ENCODE assay signal across 16 mouse cellular contexts in the genomic region with DNA sequence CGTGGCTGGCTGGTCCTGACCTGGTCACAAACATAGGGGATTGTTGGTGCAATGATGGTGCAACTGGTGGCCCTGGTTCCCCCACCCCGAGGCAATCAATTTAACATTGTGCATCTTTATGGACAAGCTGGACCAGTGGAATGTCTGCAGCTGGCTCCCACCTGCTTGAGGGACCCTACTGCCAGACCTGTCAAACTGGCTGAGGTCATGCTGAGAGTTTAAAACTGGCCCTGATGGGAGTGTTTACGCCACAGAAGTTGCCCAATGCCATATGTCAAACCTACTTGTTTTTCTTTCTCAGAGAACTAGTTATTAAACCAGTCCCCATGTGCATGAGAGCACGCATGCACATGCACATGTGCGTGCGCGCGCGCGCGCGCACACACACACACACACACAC. TPM values are rescaled to one million over a fixed set of nuclear protein-coding genes. Genes with fewer than 3 reads are reported as not detected.
DNase-seq lines count a peak whose midpoint lies in the region; ATAC-seq and TF ChIP-seq lines count a peak whose summit lies in the region.
"Had no signal": no experiment of that assay in that cellular context is flagged by ENCODE, and none has a peak within 500 bp of the region (broad histone marks: within the 10 kb centered on the region; RNA-seq: fewer than 3 reads in every experiment).

No protein-coding gene starts in this region.

- H3K4me3 ChIP-seq in lung, adult 2 months (replicated peaks; ENCODE audit: extremely low read depth, low read depth, low read length), result no peak overlapping the region
- H3K4me3 ChIP-seq: forebrain, embryonic 15.5 days; gastrocnemius, adult 2 months had no signal

- peaks cover 2% of the 10 kb centered on the region; the same call in 1 of the 2 replicates for H3K4me1 ChIP-seq in lung, adult 2 months (ENCODE audit: control insufficient read depth, insufficient read depth, low read length)
- H3K4me1 ChIP-seq: forebrain, embryonic 15.5 days had no signal

- WGBS in lung, adult 2 months, result 87% methylated on average over 12 of the region's 12 CpGs

- peak; percentile 27 for DNase-seq in adrenal gland, postnatal 10 days
- DNase-seq in adrenal gland, adult 18-20 months (ENCODE audit: low spot score in 2 of 2), result no peak
- peak; percentile 43 for DNase-seq in lung, postnatal 10 days
- DNase-seq in lung, adult 2 months, result no peak
- peak; percentile 31 for DNase-seq in heart, postnatal 4 days
- DNase-seq in left cerebral cortex, adult 18-20 months (ENCODE audit: low spot score in 2 of 2), result no peak
- no peak for DNase-seq in kidney, postnatal 14 days
- DNase-seq: cerebellum, adult 18-20 months; gastrocnemius, adult 2 months; kidney, adult 2 months; kidney, postnatal 36 days; left cerebral cortex, postnatal 4 days; liver, postnatal 0 days; right cerebral cortex, adult 18-20 months had no signal

- TF ChIP-seq CTCF in lung, adult 2 months (IDR thresholded peaks at IDR 0.05; ENCODE audit: insufficient read depth, low read length), result no peak

- ATAC-seq in monocyte, adult 5-6 weeks (replicated peaks; ENCODE audit: insufficient number of reproducible peaks, low FRiP score, low TSS enrichment, poor library complexity, severe bottlenecking), result no peak
- ATAC-seq: forebrain, embryonic 15.5 days; liver, postnatal 0 days had no signal

- no peak for TF ChIP-seq POLR2A in lung, adult 2 months (IDR thresholded peaks at IDR 0.05; ENCODE audit: borderline replicate concordance, extremely low read depth, low read depth, low read length)

RNA-seq across cellular contexts. Expression of a gene that starts 22.1 kb away (rescaled TPM):
- 100 to 1,000 TPM; 107 to 135 TPM for total RNA-seq in adrenal gland, postnatal 10 days (2021)
- 100 to 1,000 TPM; 136 to 182 TPM for total RNA-seq in adrenal gland, adult 18-20 months (2021)
- polyA plus RNA-seq in lung, adult 2 months (2012; rRNA removed), result 40.9 and 50.1 TPM in 2 replicates
- total RNA-seq in heart, postnatal 4 days (2021), result 10 to 100 TPM; 78.7 to 80.1 TPM
- total RNA-seq in left cerebral cortex, adult 18-20 months (2021), result 10 to 100 TPM; 61.4 to 68.3 TPM
- 37.1 to 51.1 TPM (median 40.7 TPM) in 3 replicates for total RNA-seq in monocyte, adult 5-6 weeks (2017)

RNA-seq across cellular contexts. Expression of a gene that starts 36.2 kb away (rescaled TPM):
- total RNA-seq in adrenal gland, postnatal 10 days (2021), result 10 to 100 TPM; 30.9 to 38.7 TPM
- 10 to 100 TPM; 52.1 to 60.1 TPM for total RNA-seq in adrenal gland, adult 18-20 months (2021)
- polyA plus RNA-seq in lung, adult 2 months (2012; rRNA removed), result 38.1 and 48.4 TPM in 2 replicates
- 10 to 100 TPM; 16.3 to 17.6 TPM for total RNA-seq in heart, postnatal 4 days (2021)
- total RNA-seq in left cerebral cortex, adult 18-20 months (2021), result 10 to 100 TPM; 14.2 to 16.2 TPM
- total RNA-seq in monocyte, adult 5-6 weeks (2017), result 29.3 to 40.9 TPM (median 37.0 TPM) in 3 replicates

RNA-seq across cellular contexts. Expression of a gene that starts 36.8 kb away (rescaled TPM):
- total RNA-seq in adrenal gland, postnatal 10 days (2021), result 10 to 100 TPM; 19.7 to 24.1 TPM
- total RNA-seq in adrenal gland, adult 18-20 months (2021), result 10 to 100 TPM; 19.9 to 20.8 TPM
- 5.4 and 10.2 TPM in 2 replicates for polyA plus RNA-seq in lung, adult 2 months (2012; rRNA removed)
- total RNA-seq in heart, postnatal 4 days (2021), result 10 to 100 TPM; 16.5 to 16.9 TPM
- total RNA-seq in left cerebral cortex, adult 18-20 months (2021), result 10 to 100 TPM; 35.3 to 41.7 TPM
- 46.2 to 75.1 TPM (median 57.2 TPM) in 3 replicates for total RNA-seq in monocyte, adult 5-6 weeks (2017)

Comparison
In these comparisons a context has a peak if more than half of its experiments do, and no peak if none do; other contexts are left out.
1. DNase-seq: peak in adrenal gland, postnatal 10 days (single experiment), lung, postnatal 10 days (single experiment) and heart, postnatal 4 days (single experiment); none in adrenal gland, adult 18-20 months (0 of 2), lung, adult 2 months (single experiment), left cerebral cortex, adult 18-20 months (0 of 2) and kidney, postnatal 14 days (single experiment).